Mouse (Mus musculus) neural tube, embryonic 15.5 days (tissue): ENCODE data around the gene H2-Aa. TPM values are rescaled to one million over a fixed set of nuclear protein-coding genes. Genes with fewer than 3 reads are reported as not detected.
A peak's percentile ranks its signal among the peaks of the same experiment; 100 is the strongest.

Experiments used
- ATAC-seq: fragments of 200-750 bp; cut with Nextera tagmentation; 2 replicates; pipeline ENCODE4 v1.8.0; 2017; ENCODE audit warnings: mild to moderate bottlenecking, moderate TSS enrichment, moderate library complexity; ENCODE audit not compliant: low FRiP score
- H3K27ac ChIP-seq: fragments of 300-500 bp; sonication (generic); replicated peaks from 2 replicates; pipeline ENCODE4 v1.5.1; 2015; ENCODE audit warnings: mild to moderate bottlenecking, inconsistent platforms
- H3K27me3 ChIP-seq: fragments of 300-500 bp; sonication (generic); replicated peaks from 2 replicates; pipeline ENCODE4 v1.6.1; 2015; ENCODE audit warnings: inconsistent platforms
- H3K36me3 ChIP-seq: fragments of 300-500 bp; sonication (generic); 2 replicates; pipeline ENCODE4 v1.6.1; 2015; ENCODE audit warnings: inconsistent platforms
- H3K4me1 ChIP-seq: fragments of 300-500 bp; sonication (generic); 2 replicates; pipeline ENCODE4 v1.6.1; 2015; ENCODE audit warnings: inconsistent platforms
- H3K4me2 ChIP-seq: fragments of 300-500 bp; sonication (generic); 2 replicates; pipeline ENCODE4 v1.6.1; 2015; ENCODE audit warnings: inconsistent platforms, mild to moderate bottlenecking, moderate library complexity
- H3K4me3 ChIP-seq: fragments of 300-500 bp; sonication (generic); replicated peaks from 2 replicates; pipeline ENCODE4 v1.5.1; 2015; ENCODE audit warnings: mild to moderate bottlenecking, inconsistent platforms
- H3K9ac ChIP-seq: fragments of 300-500 bp; sonication (generic); replicated peaks from 2 replicates; pipeline ENCODE4 v1.6.1; 2015; ENCODE audit warnings: mild to moderate bottlenecking, inconsistent platforms
- H3K9me3 ChIP-seq: fragments of 300-500 bp; sonication (generic); replicated peaks from 2 replicates; pipeline ENCODE4 v1.6.1; 2016; ENCODE audit warnings: inconsistent platforms
- WGBS: fragments of 180-500 bp; shearing (Covaris S2); methylation state at CpG from one replicate; pipeline ENCODE4 v1.1.7; 2015; ENCODE audit warnings: mixed read lengths; 5-methylcytosine and 5-hydroxymethylcytosine counted together
- polyA plus RNA-seq: library from polyadenylated mRNA; unstranded; fragments of >200 nt; fragmentation: Nextera tagmentation; extraction: Ambion mirVana; gene quantifications from 2 replicates; pipeline ENCODE4 v1.2.1, GENCODE M21; 2015

Gene H2-Aa
- polyA plus RNA-seq, 1 experiment from 2014 or later = 0.97 TPM

GRCm38 (mm10) chr17:34309683-34310385 is 22.2 kb upstream of the H2-Aa start:
- ATAC-seq = peak; percentile 91
- Histone ChIP-seq H3K27ac (peak overlapping the region; percentile 78), H3K36me3 (no peaks in the 10 kb centered on the region), H3K27me3 (no peaks in the 10 kb centered on the region), H3K4me2 (peak overlapping the region; percentile 74), H3K9ac (peak overlapping the region; percentile 77), H3K4me3 (peak overlapping the region; percentile 63), H3K9me3 (no peaks in the 10 kb centered on the region), H3K4me1 (peaks cover 5% of the 10 kb centered on the region)
- whole genome bisulfite sequencing = 30% methylated on average over 38 of the region's 38 CpGs

DNA sequence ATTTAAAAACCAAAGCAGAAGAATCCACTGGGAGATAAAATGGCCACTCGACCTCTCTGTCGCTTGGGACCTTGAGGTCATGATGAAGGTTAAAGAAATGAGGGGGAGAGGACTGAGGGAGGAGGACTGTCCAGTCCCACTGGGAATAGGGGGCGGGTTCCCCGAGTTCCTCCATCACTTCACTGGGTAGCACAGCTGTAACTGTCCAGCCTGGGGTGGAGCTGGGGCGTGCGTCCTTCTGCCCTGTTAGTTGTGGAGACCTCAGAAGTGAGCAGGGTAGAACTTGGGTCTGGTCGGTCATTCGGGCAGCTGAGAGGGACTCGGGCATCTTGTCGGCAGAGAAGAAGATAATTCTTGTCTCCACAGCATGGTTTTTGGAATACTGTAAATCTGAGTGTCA is 21.6 kb upstream of the H2-Aa start:
- no peaks in the 10 kb centered on the region for H3K9me3 ChIP-seq
- peak overlapping the region; percentile 77 for H3K9ac ChIP-seq
- 31% methylated on average over 10 of the region's 10 CpGs for WGBS
- ATAC-seq = no peak
- H3K27me3 ChIP-seq = no peaks in the 10 kb centered on the region
- peak overlapping the region; percentile 63 for H3K4me3 ChIP-seq
- peak overlapping the region; percentile 74 for H3K4me2 ChIP-seq
- H3K27ac ChIP-seq = peak overlapping the region; percentile 78
- peaks cover 5% of the 10 kb centered on the region for H3K4me1 ChIP-seq
- H3K36me3 ChIP-seq = no peaks in the 10 kb centered on the region

DNA sequence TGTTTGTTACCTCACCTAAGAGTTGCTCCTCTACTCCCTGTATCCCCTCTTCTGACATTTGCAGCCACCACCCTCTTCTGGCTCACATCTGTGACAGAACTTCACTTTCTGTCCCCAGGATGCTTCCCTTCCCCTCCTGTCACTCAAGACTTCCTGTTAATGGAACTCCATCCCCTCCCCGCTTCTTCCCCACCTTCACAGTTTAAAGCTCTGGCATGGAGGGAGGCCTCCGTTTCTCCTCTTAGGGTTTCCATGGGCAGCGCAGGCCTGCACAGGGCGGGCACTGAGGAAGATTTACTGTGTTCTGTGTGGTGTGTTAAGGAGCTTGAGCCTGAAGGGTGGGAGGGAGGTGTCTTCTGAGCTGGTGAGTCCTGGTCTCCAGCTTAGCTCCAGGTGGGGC is 20.5 kb upstream of the H2-Aa start:
- Histone ChIP-seq H3K4me1 (peaks cover 5% of the 10 kb centered on the region), H3K27me3 (no peaks in the 10 kb centered on the region), H3K4me2 (no peak overlapping the region), H3K4me3 (no peak overlapping the region), H3K27ac (no peak overlapping the region), H3K9me3 (no peaks in the 10 kb centered on the region), H3K36me3 (no peaks in the 10 kb centered on the region), H3K9ac (no peak overlapping the region)
- 83% methylated on average over 4 of the region's 4 CpGs for WGBS
- ATAC-seq = no peak

- Histone ChIP-seq H3K4me1 (peaks cover 5% of the 10 kb centered on the region), H3K27ac (no peak overlapping the region), H3K36me3 (no peaks in the 10 kb centered on the region), H3K4me2 (no peak overlapping the region), H3K27me3 (no peaks in the 10 kb centered on the region), H3K4me3 (no peak overlapping the region), H3K9ac (no peak overlapping the region), H3K9me3 (no peaks in the 10 kb centered on the region)
- no peak for ATAC-seq
Observed at GRCm38 (mm10) chr17:34307216-34307615, 19.6 kb upstream of the H2-Aa start.

DNA sequence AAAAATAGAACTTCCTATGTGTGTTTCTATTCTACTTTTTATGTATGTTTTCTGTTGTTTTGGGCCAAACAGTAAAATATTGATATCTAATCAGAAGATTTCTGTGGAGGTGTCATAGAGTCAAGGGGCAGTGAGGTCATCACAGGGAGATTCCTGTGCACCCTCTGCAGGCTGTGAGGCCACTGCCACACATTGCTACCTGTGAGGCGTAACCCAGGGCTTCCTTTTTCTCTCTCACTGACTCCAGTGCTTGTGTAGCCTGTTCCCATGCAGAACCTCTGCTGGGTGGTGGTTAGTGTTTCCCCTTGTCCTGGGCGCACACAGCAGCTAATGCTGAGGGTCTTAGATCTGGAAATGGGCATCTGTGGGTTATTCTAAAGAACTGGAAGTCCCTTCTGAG is 18.8 kb upstream of the H2-Aa start:
- Histone ChIP-seq H3K4me1 (peaks cover 5% of the 10 kb centered on the region), H3K36me3 (no peaks in the 10 kb centered on the region), H3K4me2 (no peak overlapping the region), H3K27me3 (no peaks in the 10 kb centered on the region), H3K27ac (no peak overlapping the region), H3K9me3 (no peaks in the 10 kb centered on the region), H3K9ac (no peak overlapping the region), H3K4me3 (no peak overlapping the region)
- no peak for ATAC-seq
- 92% methylated on average over 2 of the region's 2 CpGs for WGBS

GRCm38 (mm10) chr17:34305380-34306030 is 17.9 kb upstream of the H2-Aa start, which contains the start of gene H2-Eb1:
Gene H2-Eb1 (plus strand): TSS chr17:34305867.
- no peaks in the 10 kb centered on the region for H3K27me3 ChIP-seq
- no peaks in the 10 kb centered on the region for H3K36me3 ChIP-seq
- H3K9ac ChIP-seq = no peak within 1 kb of the TSS
- H3K27ac ChIP-seq = no peak within 1 kb of the TSS
- no peak within 1 kb of the TSS for H3K4me3 ChIP-seq
- H3K4me1 ChIP-seq = peaks cover 5% of the 10 kb centered on the region
- no peak within 1 kb of the TSS for H3K4me2 ChIP-seq
- H3K9me3 ChIP-seq = no peaks in the 10 kb centered on the region
- ATAC-seq = peak; percentile 83

GRCm38 (mm10) chr17:34304751-34305150 is 17.1 kb upstream of the H2-Aa start:
- Histone ChIP-seq H3K27ac (no peak overlapping the region), H3K9me3 (no peaks in the 10 kb centered on the region), H3K9ac (no peak overlapping the region), H3K4me3 (no peak overlapping the region), H3K4me2 (no peak overlapping the region), H3K36me3 (no peaks in the 10 kb centered on the region), H3K27me3 (no peaks in the 10 kb centered on the region), H3K4me1 (peaks cover 3% of the 10 kb centered on the region)
- WGBS = 22% methylated on average over 4 of the region's 4 CpGs
- ATAC-seq = no peak

- WGBS = 92% methylated on average over 2 of the region's 2 CpGs
- H3K27ac ChIP-seq = no peak overlapping the region
- H3K4me1 ChIP-seq = no peaks in the 10 kb centered on the region
Observed at GRCm38 (mm10) chr17:34303789-34304188, 16.2 kb upstream of the H2-Aa start.

DNA sequence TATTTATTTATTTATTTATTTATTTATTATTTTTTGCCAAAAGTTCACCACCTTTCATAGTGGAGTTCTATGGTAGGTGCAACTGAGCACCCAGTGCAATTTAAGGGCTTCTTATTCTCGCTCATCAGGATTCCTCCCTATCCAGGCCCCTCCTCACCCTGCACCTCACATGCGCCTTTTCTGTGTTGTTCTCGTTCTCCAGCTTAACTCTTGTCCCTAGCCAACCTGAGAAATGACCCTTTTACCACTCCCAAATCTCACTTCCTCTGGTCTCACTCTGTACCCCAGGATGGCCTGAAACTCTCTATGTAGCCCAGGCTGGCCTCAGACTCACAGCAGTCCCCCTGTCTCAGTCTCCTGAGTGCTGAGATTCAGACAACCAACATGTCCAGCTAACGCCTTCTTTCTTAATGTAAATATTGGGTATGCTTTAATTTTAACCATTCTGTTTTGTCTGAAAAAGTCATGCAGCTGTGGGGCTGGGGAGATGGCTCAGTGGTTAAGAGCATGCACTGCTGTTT is 14.1 kb upstream of the H2-Aa start:
- Histone ChIP-seq H3K36me3 (no peaks in the 10 kb centered on the region), H3K9me3 (no peaks in the 10 kb centered on the region), H3K27me3 (no peaks in the 10 kb centered on the region), H3K4me2 (no peak overlapping the region), H3K9ac (no peak overlapping the region), H3K27ac (no peak overlapping the region), H3K4me3 (no peak overlapping the region), H3K4me1 (0 out of 2 replicates have a peak, but pooled peaks cover 1% of the 10 kb centered on the region)
- ATAC-seq = no peak
- 80% methylated on average over 4 of the region's 4 CpGs for WGBS

More at GRCm38 (mm10) chr17:34303789-34304188, 16.2 kb upstream of the H2-Aa start:
- Histone ChIP-seq H3K9ac (no peak overlapping the region), H3K27me3 (no peaks in the 10 kb centered on the region), H3K36me3 (no peaks in the 10 kb centered on the region), H3K4me2 (no peak overlapping the region), H3K4me3 (no peak overlapping the region), H3K9me3 (no peaks in the 10 kb centered on the region)
- ATAC-seq = no peak

- H3K9ac ChIP-seq = no peak overlapping the region
- no peaks in the 10 kb centered on the region for H3K36me3 ChIP-seq
- no peak for ATAC-seq
- H3K27ac ChIP-seq = no peak overlapping the region
- H3K4me3 ChIP-seq = no peak overlapping the region
- peaks cover 8% of the 10 kb centered on the region for H3K4me1 ChIP-seq
- 70% methylated on average over 23 of the region's 23 CpGs for WGBS
- no peaks in the 10 kb centered on the region for H3K9me3 ChIP-seq
- H3K27me3 ChIP-seq = no peaks in the 10 kb centered on the region
- no peak overlapping the region for H3K4me2 ChIP-seq
Observed at GRCm38 (mm10) chr17:34300691-34301566, 13.3 kb upstream of the H2-Aa start.

- Histone ChIP-seq H3K9me3 (no peaks in the 10 kb centered on the region), H3K27me3 (no peaks in the 10 kb centered on the region), H3K4me1 (peaks cover 11% of the 10 kb centered on the region), H3K27ac (no peak overlapping the region), H3K4me2 (no peak overlapping the region), H3K36me3 (no peaks in the 10 kb centered on the region), H3K4me3 (no peak overlapping the region), H3K9ac (no peak overlapping the region)
- 93% methylated on average over 8 of the region's 8 CpGs for WGBS
- no peak for ATAC-seq
Observed at GRCm38 (mm10) chr17:34300071-34300470, 12.4 kb upstream of the H2-Aa start.
